Mouse (Mus musculus) heart, adult 2 months (tissue): ENCODE measurements at regions not wholly inside any gene's neighbourhood (a gene's known extent, or its start where the extent isn't known, plus 50 kb on each side); places are given as distances from the start of the nearest gene placed in this dataset.

Experiments
- CTCF ChIP-seq: fragments of 200-600 bp; IDR thresholded peaks from 2 replicates; pipeline ENCODE4 v1.8.1; 2022; ENCODE audit warnings: antibody characterized with exemption, mild to moderate bottlenecking, moderate library complexity
- POLR2A ChIP-seq: fragments of 200-500 bp; IDR thresholded peaks from 2 replicates; pipeline ENCODE4 v1.6.1; 2011; ENCODE audit warnings: mild to moderate bottlenecking, low read depth, low read length, control low read depth; ENCODE audit not compliant: insufficient read depth

- TF ChIP-seq CTCF (no peak), POLR2A (no peak)
These were observed 277.6 kb upstream of the Tnc start for GRCm38 (mm10) chr4:64324391-64324790.
